Mouse (Mus musculus) heart, postnatal 0 days (tissue): ENCODE measurements around the gene Ppp2r5d.

Experiments
- CTCF ChIP-seq: IDR thresholded peaks from 2 replicates; pipeline ENCODE4 v1.5.1; 2016; ENCODE audit warnings: antibody characterized with exemption, control low read depth, low read depth
- EP300 ChIP-seq: IDR thresholded peaks from 2 replicates; pipeline ENCODE4 v1.6.1; 2016; ENCODE audit warnings: antibody characterized with exemption, low read depth

DNA sequence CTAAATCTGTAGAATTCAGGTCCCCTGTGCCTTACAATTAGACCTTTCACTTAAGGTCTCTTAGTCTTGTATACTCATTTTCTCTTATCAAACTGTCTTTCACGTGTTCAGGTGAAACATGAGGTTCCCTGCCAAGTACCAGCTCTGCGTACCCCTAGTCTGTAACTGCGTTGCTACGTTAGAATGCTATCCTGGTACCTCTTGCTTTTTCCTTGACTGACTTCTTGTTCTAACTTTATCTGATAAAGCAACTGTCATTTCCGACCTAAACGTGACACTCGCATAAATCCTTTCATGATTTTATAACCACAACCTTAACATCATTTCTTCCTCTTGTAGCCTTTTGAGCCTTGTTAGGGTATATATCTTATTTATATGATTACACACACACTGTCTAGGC lies 7.5 kb upstream of the Ppp2r5d start:
- TF ChIP-seq CTCF (no peak), EP300 (no peak)
